Mouse (Mus musculus) liver, postnatal 0 days (tissue): Measurements from ENCODE around the gene Stra6l. TPM values are rescaled to one million over a fixed set of nuclear protein-coding genes. Genes with fewer than 3 reads are reported as not detected.

ENCODE experiments used
- ATAC-seq: fragments of 200-750 bp; cut with Nextera tagmentation; 2 replicates; pipeline ENCODE4 v1.8.0; 2017; ENCODE audit warnings: mild to moderate bottlenecking, moderate library complexity
- DNase-seq: peaks from one replicate; pipeline ENCODE4 v3.0.0-alpha.2; 2016
- H3K27ac ChIP-seq: fragments of 300-500 bp; sonication (generic); 2 replicates; pipeline ENCODE4 v1.5.1; 2014; ENCODE audit warnings: antibody characterized with exemption, moderate library complexity, mild to moderate bottlenecking, low read depth
- H3K27me3 ChIP-seq: fragments of 300-500 bp; sonication (generic); 2 replicates; pipeline ENCODE4 v1.6.1; 2014; ENCODE audit warnings: low read length, control low read depth, mixed read lengths; ENCODE audit not compliant: insufficient read depth
- H3K36me3 ChIP-seq: fragments of 300-500 bp; sonication (generic); replicated peaks from 2 replicates; pipeline ENCODE4 v1.6.1; 2014; ENCODE audit warnings: mild to moderate bottlenecking, control low read depth, low read length, moderate library complexity, mixed read lengths; ENCODE audit not compliant: insufficient read depth
- H3K4me1 ChIP-seq: fragments of 300-500 bp; sonication (generic); 2 replicates; pipeline ENCODE4 v1.6.1; 2014; ENCODE audit warnings: antibody characterized with exemption, mild to moderate bottlenecking, control low read depth; ENCODE audit not compliant: insufficient read depth
- H3K4me2 ChIP-seq: fragments of 300-500 bp; sonication (generic); 2 replicates; pipeline ENCODE4 v1.6.1; 2014; ENCODE audit warnings: low read depth, mild to moderate bottlenecking, low read length, moderate library complexity, mixed read lengths
- H3K4me3 ChIP-seq: fragments of 300-500 bp; sonication (generic); 2 replicates; pipeline ENCODE4 v1.5.1; 2014; ENCODE audit warnings: low read depth, low read length
- H3K9ac ChIP-seq: fragments of 300-500 bp; sonication (generic); replicated peaks from 2 replicates; pipeline ENCODE4 v1.6.1; 2014; ENCODE audit warnings: mild to moderate bottlenecking, moderate library complexity
- H3K9me3 ChIP-seq: fragments of 300-500 bp; sonication (generic); 2 replicates; pipeline ENCODE4 v1.6.1; 2016; ENCODE audit warnings: mild to moderate bottlenecking, control low read depth, low read length, mixed read lengths
- CTCF ChIP-seq: sonication (generic); IDR thresholded peaks from 2 replicates; pipeline ENCODE4 v1.5.1; 2016; ENCODE audit warnings: antibody characterized with exemption, low read depth
- EP300 ChIP-seq: IDR thresholded peaks from 2 replicates; pipeline ENCODE4 v1.6.1; 2016; ENCODE audit warnings: antibody characterized with exemption, low read depth, mild to moderate bottlenecking
- WGBS: fragments of 180-500 bp; shearing (Covaris S2); extraction: QIAGEN DNeasy Blood & Tissue Kit; methylation state at CpG from one replicate; pipeline ENCODE4 v1.1.7; 2014; ENCODE audit not compliant: insufficient replicate concordance; 5-methylcytosine and 5-hydroxymethylcytosine counted together
- polyA plus RNA-seq: library from polyadenylated mRNA; unstranded; fragments of >200 nt; fragmentation: Nextera tagmentation; extraction: Ambion mirVana; gene quantifications from 2 replicates; pipeline ENCODE4 v1.2.1, GENCODE M21; 2015

Stra6l gene
- polyA plus RNA-seq, 1 experiment from 2014 or later = 18.9 TPM

- Histone ChIP-seq H3K27ac (no peak overlapping the region), H3K27me3 (no peaks in the 10 kb centered on the region), H3K9me3 (no peaks in the 10 kb centered on the region), H3K4me3 (no peak overlapping the region), H3K9ac (no peak overlapping the region), H3K36me3 (no peaks in the 10 kb centered on the region), H3K4me2 (no peak overlapping the region), H3K4me1 (no peaks in the 10 kb centered on the region)
- 37% methylated on average over 5 of the region's 5 CpGs for WGBS
- DNase-seq (no peak), ATAC-seq (no peak)
- TF ChIP-seq EP300 (no peak), CTCF (no peak)
These were observed 49.9 kb downstream of the Stra6l start for GRCm38 (mm10) chr4:45898413-45898812.

- Histone ChIP-seq H3K27ac (no peak overlapping the region), H3K9me3 (no peaks in the 10 kb centered on the region), H3K4me2 (no peak overlapping the region), H3K27me3 (no peaks in the 10 kb centered on the region), H3K4me1 (no peaks in the 10 kb centered on the region), H3K4me3 (no peak overlapping the region), H3K9ac (no peak overlapping the region), H3K36me3 (no peaks in the 10 kb centered on the region)
- TF ChIP-seq CTCF (no peak), EP300 (no peak)
- 83% methylated on average over 13 of the region's 13 CpGs for WGBS
- DNase-seq (no peak), ATAC-seq (no peak)
These were observed 60.8 kb downstream of the Stra6l start for GRCm38 (mm10) chr4:45909256-45909655.

GRCm38 (mm10) chr4:45909924-45910323 is 61.5 kb downstream of the Stra6l start:
- Histone ChIP-seq H3K4me2 (no peak overlapping the region), H3K9me3 (no peaks in the 10 kb centered on the region), H3K27ac (no peak overlapping the region), H3K36me3 (no peaks in the 10 kb centered on the region), H3K4me3 (no peak overlapping the region), H3K9ac (no peak overlapping the region), H3K4me1 (no peaks in the 10 kb centered on the region), H3K27me3 (no peaks in the 10 kb centered on the region)
- no peak for DNase-seq
- WGBS = 70% methylated on average over 4 of the region's 4 CpGs
- TF ChIP-seq CTCF (0 out of 2 replicates have a peak, but pooled peaks have one; percentile 10), EP300 (no peak)
- ATAC-seq = no peak

- DNase-seq (no peak), ATAC-seq (no peak)
- H3K4me2 ChIP-seq = no peak overlapping the region
- WGBS = 58% methylated on average over 5 of the region's 5 CpGs
- TF ChIP-seq CTCF = no peak
- TF ChIP-seq EP300 = no peak
- H3K27ac ChIP-seq = no peak overlapping the region
- no peaks in the 10 kb centered on the region for H3K27me3 ChIP-seq
- H3K4me1 ChIP-seq = no peaks in the 10 kb centered on the region
- no peak overlapping the region for H3K9ac ChIP-seq
- no peaks in the 10 kb centered on the region for H3K9me3 ChIP-seq
- H3K36me3 ChIP-seq = no peaks in the 10 kb centered on the region
- H3K4me3 ChIP-seq = no peak overlapping the region
These were observed 62.8 kb downstream of the Stra6l start for GRCm38 (mm10) chr4:45911256-45911655.

DNA sequence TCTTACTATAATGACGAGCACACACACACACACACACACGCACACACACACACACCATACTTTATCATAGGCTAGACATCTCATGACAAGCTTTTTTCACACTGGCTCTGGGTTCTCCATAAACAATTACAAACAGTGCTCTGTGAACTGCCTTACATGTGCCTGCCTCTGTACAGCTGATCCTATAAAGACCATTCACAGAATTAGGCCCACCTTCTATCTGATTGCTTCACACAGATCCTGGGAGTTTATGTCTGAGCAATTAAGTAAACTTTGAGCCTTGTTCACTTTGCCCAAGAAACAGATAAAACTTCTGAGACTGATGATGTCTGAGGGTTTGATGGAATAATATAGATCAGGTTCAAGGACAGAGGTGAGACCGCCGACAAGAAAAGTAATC is 63.4 kb downstream of the Stra6l start:
- Histone ChIP-seq H3K9ac (no peak overlapping the region), H3K4me2 (no peak overlapping the region), H3K36me3 (no peaks in the 10 kb centered on the region), H3K27me3 (no peaks in the 10 kb centered on the region), H3K4me3 (no peak overlapping the region), H3K27ac (no peak overlapping the region), H3K9me3 (no peaks in the 10 kb centered on the region), H3K4me1 (no peaks in the 10 kb centered on the region)
- TF ChIP-seq CTCF = no peak
- no peak for TF ChIP-seq EP300
- no peak for DNase-seq
- ATAC-seq = no peak
- WGBS = 75% methylated on average over 4 of the region's 4 CpGs

DNA sequence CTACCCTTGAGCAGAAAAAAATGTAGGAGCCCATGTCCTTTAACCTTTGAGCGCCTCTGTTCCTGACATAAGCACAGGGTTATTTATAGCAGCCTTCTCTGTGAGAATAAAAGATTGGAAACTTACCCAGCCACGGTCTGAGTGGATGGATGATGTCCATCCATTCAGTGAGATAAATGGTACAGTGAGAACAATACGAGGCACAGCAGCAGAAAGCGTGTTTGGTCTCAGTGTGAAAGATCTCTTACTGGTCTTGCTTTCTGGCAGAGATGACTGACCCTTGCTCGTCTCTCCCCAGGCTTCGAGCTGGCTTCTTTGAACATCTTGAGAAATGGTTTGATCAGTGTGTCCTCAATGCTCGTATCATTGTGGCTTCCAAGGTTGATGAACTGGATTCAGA is 68.6 kb downstream of the Stra6l start:
- no peak overlapping the region for H3K9ac ChIP-seq
- no peak for ATAC-seq
- H3K27ac ChIP-seq = no peak overlapping the region
- no peaks in the 10 kb centered on the region for H3K36me3 ChIP-seq
- H3K27me3 ChIP-seq = no peaks in the 10 kb centered on the region
- H3K9me3 ChIP-seq = no peaks in the 10 kb centered on the region
- no peak for TF ChIP-seq CTCF
- no peak for TF ChIP-seq EP300
- no peak overlapping the region for H3K4me3 ChIP-seq
- 73% methylated on average over 7 of the region's 7 CpGs for WGBS
- DNase-seq = no peak
- H3K4me2 ChIP-seq = no peak overlapping the region
- H3K4me1 ChIP-seq = no peaks in the 10 kb centered on the region
